Mouse (Mus musculus) hindbrain, embryonic 14.5 days (tissue): Measurements from ENCODE around the gene Gfpt2. TPM values are rescaled to one million over a fixed set of nuclear protein-coding genes. Genes with fewer than 3 reads are reported as not detected.
A peak's percentile ranks its signal among the peaks of the same experiment; 100 is the strongest.

Source experiments
- ATAC-seq: fragments of 200-750 bp; cut with Nextera tagmentation; 2 replicates; pipeline ENCODE4 v1.8.0; 2017; ENCODE audit warnings: moderate number of reproducible peaks, mild to moderate bottlenecking, moderate TSS enrichment, moderate library complexity; ENCODE audit not compliant: low FRiP score
- DNase-seq: peaks from one replicate; pipeline ENCODE4 v3.0.0-alpha.2; 2015; ENCODE audit warnings: low spot score
- H3K27ac ChIP-seq: fragments of 300-500 bp; sonication (generic); 2 replicates; pipeline ENCODE4 v1.5.1; 2014; ENCODE audit warnings: mild to moderate bottlenecking, moderate library complexity
- H3K27me3 ChIP-seq: fragments of 300-500 bp; sonication (generic); 2 replicates; pipeline ENCODE4 v1.6.1; 2014; ENCODE audit warnings: mild to moderate bottlenecking, low read length, mixed read lengths; ENCODE audit not compliant: control insufficient read depth, insufficient read depth
- H3K36me3 ChIP-seq: fragments of 300-500 bp; sonication (generic); replicated peaks from 2 replicates; pipeline ENCODE4 v1.6.1; 2014; ENCODE audit not compliant: control insufficient read depth, insufficient read depth
- H3K4me1 ChIP-seq: fragments of 300-500 bp; sonication (generic); replicated peaks from 2 replicates; pipeline ENCODE4 v1.6.1; 2014; ENCODE audit warnings: antibody characterized with exemption, low read length, mixed read lengths; ENCODE audit not compliant: control insufficient read depth, insufficient read depth
- H3K4me2 ChIP-seq: fragments of 300-500 bp; sonication (generic); replicated peaks from 2 replicates; pipeline ENCODE4 v1.6.1; 2014; ENCODE audit warnings: mild to moderate bottlenecking, moderate library complexity
- H3K4me3 ChIP-seq: fragments of 300-500 bp; sonication (generic); replicated peaks from 2 replicates; pipeline ENCODE4 v1.5.1; 2014; ENCODE audit warnings: mild to moderate bottlenecking, low read length
- H3K9ac ChIP-seq: fragments of 300-500 bp; sonication (generic); 2 replicates; pipeline ENCODE4 v1.6.1; 2014
- H3K9me3 ChIP-seq: fragments of 300-500 bp; sonication (generic); 2 replicates; pipeline ENCODE4 v1.6.1; 2016; ENCODE audit warnings: low read length; ENCODE audit not compliant: control insufficient read depth
- WGBS: fragments of 180-500 bp; shearing (Covaris S2); extraction: QIAGEN DNeasy Blood & Tissue Kit; methylation state at CpG from one replicate; pipeline ENCODE4 v1.1.7; 2014; 5-methylcytosine and 5-hydroxymethylcytosine counted together
- polyA plus RNA-seq: library from polyadenylated mRNA; unstranded; fragments of >200 nt; fragmentation: Nextera tagmentation; extraction: Ambion mirVana; gene quantifications from 2 replicates; pipeline ENCODE4 v1.2.1, GENCODE M21; 2014

The Gfpt2 gene
- polyA plus RNA-seq: 4.9 and 6.0 TPM in 2 replicates

DNA sequence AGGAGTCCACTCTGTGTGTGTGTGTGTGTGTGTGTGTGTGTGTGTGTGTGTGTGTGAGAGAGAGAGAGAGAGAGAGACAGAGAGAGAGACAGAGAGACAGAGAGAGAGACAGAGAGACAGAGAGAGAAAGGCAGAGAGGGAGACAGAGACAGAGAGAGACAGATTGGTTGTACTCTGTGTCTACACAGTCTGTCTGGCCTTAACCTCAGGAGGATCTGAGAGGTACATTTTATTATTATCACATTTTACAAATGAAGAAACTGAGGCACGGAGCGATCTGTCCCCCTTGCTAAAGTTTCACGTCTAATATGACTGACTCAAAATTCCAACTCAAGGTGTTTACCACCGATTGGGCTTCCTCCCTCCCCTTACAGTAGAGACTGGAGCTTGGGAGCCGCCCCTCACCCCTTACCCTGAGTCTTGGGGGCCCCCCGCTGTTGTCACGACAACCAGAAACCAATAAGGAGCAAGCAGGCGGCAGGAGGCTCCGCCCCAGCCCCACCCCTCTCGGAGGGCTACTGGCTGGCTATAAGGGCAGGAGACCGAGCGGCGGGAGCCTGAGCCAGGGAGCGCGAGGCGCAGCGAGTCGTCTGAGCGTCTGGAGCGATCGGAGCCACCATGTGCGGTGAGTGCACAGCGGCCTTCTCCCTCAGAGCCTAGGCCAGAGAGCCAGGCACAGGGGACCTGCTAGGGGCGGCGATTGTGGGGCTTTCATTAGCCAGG lies at the start of gene Gfpt2:
Gene Gfpt2, plus strand, starts transcription at position 560 of the 723 bp plus-strand sequence.
- Histone ChIP-seq H3K4me3 (peak within 1 kb of the TSS; percentile 50), H3K27me3 (peaks cover 6% of the 10 kb centered on the region; the same call in 1 of the 2 replicates), H3K36me3 (no peaks in the 10 kb centered on the region), H3K9me3 (peaks cover 6% of the 10 kb centered on the region; the same call in 1 of the 2 replicates), H3K9ac (peak within 1 kb of the TSS; percentile 61), H3K4me1 (peaks cover 14% of the 10 kb centered on the region; the same call in 1 of the 2 replicates), H3K27ac (no peak within 1 kb of the TSS), H3K4me2 (peak within 1 kb of the TSS; percentile 93)
- ATAC-seq (peak; percentile 97), DNase-seq (peak; percentile 80)
- 0% methylated on average over 25 of the region's 25 CpGs for WGBS

DNA sequence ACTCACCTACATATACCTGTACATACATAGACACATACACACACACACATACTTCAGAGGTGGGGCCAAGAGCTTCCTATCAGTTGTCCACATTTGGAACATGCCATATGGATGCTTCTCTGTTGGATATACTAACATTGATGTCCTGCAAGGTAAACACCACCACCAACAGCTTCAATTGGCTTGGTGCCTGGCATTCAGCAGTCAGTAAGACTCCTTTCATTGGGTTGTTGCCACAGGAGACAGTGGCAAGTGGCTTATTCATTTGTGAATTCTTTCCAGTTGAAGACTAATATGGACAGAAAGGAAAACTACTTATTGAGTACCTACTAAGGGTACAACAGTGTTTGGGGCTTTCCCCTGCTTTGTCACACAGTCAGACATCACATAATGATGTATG lies 49.0 kb upstream of the Gfpt2 start:
- H3K9ac ChIP-seq: no peak overlapping the region
- no peak overlapping the region for H3K4me3 ChIP-seq
- peaks cover 18% of the 10 kb centered on the region; the same call in 1 of the 2 replicates for H3K9me3 ChIP-seq
- ATAC-seq (no peak), DNase-seq (no peak)
- no peaks in the 10 kb centered on the region for H3K27me3 ChIP-seq
- no peaks in the 10 kb centered on the region for H3K4me1 ChIP-seq
- no peak overlapping the region for H3K4me2 ChIP-seq
- no peaks in the 10 kb centered on the region for H3K36me3 ChIP-seq
- H3K27ac ChIP-seq: no peak overlapping the region

DNA sequence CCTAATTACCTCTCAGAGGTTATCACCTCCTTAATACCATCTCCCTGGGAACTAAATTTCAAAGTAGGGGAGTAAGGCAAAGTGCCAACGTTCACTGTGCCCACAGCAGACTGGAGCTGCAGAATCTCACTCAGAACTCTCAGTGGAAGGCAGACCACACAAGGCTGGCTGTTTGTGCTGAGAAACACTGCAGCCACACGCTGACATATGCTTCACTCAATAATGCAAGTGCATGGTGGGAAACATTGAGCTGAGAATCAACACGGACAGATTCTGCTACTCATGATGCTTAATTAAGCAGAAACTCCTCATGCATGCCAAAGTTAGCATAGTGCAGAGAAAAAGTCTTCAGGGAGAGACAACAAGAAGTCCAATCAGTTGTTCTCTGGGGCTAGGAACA lies 48.1 kb upstream of the Gfpt2 start:
- H3K4me3 ChIP-seq: no peak overlapping the region
- H3K9me3 ChIP-seq: peaks cover 18% of the 10 kb centered on the region; the same call in 1 of the 2 replicates
- no peaks in the 10 kb centered on the region for H3K4me1 ChIP-seq
- H3K4me2 ChIP-seq: no peak overlapping the region
- H3K27me3 ChIP-seq: no peaks in the 10 kb centered on the region
- H3K36me3 ChIP-seq: no peaks in the 10 kb centered on the region
- no peak overlapping the region for H3K9ac ChIP-seq
- H3K27ac ChIP-seq: no peak overlapping the region
- ATAC-seq (no peak), DNase-seq (no peak)
- WGBS: 62% methylated on average over 3 of the region's 3 CpGs

DNA sequence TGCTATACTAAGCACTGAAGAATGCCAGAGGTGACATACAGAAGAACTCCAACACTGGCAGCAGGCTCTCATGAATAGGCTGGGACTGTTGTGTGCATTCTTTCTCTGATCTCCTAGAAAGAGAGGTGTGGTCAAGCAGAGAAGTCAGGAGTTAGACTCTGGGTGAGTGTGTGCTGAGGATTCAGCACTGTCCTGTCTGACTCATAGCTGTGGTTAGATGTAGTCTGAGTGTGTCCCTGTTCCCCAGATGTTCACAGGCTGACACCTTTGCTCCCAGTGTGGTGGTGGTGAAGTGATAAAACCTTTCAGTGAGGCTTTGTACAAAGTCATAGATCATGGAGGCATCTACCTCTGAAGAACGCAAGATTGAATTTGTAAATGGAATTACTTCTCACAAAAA lies 47.2 kb upstream of the Gfpt2 start:
- Histone ChIP-seq H3K4me1 (no peaks in the 10 kb centered on the region), H3K4me3 (no peak overlapping the region), H3K9me3 (peaks cover 18% of the 10 kb centered on the region; the same call in 1 of the 2 replicates), H3K9ac (no peak overlapping the region), H3K4me2 (no peak overlapping the region), H3K27ac (no peak overlapping the region), H3K36me3 (no peaks in the 10 kb centered on the region), H3K27me3 (no peaks in the 10 kb centered on the region)
- ATAC-seq (no peak), DNase-seq (no peak)
- 94% methylated on average over 1 of the region's 1 CpGs for WGBS

DNA sequence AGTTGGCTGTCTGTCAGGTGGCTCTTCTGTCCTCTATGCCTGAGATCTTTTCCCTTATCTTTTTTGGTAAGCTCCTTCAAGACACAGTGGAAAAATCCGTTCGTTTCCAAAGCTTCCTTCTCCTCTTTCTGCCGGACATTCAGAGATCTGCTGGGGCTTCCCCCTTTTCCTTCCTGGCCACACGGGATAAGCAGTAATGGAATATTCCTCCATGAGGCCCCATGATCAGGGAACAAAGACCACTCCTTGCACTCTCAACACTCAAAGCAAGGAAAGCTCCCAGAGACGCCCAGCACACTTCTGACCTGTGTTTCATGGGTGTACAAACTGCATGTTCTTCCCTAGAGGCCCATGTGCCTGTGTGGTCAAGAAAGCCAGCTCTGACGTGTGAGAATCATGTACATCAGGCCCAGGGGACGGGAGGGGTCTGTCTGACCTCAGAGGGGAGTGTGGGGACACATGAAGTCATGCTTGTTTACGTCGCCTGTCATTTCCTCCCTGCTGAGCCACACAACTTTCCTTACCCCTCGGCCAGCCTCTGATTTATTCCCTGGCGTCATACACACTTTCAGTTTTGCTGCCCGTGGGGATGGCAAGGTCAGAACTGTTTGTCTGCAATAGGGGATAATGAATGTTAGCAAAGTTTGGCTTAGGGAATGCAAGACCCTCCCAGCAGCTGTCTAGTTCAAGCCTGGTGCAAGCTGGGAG lies 38.9 kb upstream of the Gfpt2 start:
- Histone ChIP-seq H3K9me3 (no peaks in the 10 kb centered on the region), H3K4me2 (no peak overlapping the region), H3K27ac (no peak overlapping the region), H3K4me3 (no peak overlapping the region), H3K36me3 (no peaks in the 10 kb centered on the region), H3K27me3 (no peaks in the 10 kb centered on the region), H3K4me1 (no peaks in the 10 kb centered on the region), H3K9ac (no peak overlapping the region)
- 55% methylated on average over 12 of the region's 12 CpGs for WGBS
- ATAC-seq: no peak
- DNase-seq: no peak

DNA sequence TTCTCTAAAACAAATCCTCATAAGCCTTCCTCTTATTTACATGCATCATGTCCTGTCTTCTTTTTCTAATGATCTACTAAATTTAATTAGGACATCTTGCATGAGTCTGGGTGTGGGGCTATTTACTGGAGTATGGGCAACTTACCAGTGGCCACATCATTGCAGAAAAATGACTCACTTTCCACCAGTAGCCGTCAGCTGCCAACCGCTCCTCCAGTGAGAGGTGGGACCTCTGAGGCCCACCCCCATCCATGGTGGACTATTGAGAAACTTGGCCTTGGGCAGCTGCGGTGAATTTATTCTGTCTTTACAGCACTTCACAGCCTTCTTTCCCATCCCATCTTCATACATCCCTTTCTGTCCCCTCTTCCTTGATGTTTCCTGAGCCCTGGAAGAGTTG lies 35.9 kb upstream of the Gfpt2 start:
- Histone ChIP-seq H3K9me3 (no peaks in the 10 kb centered on the region), H3K4me1 (no peaks in the 10 kb centered on the region), H3K36me3 (no peaks in the 10 kb centered on the region), H3K4me3 (no peak overlapping the region), H3K4me2 (no peak overlapping the region), H3K9ac (no peak overlapping the region), H3K27ac (no peak overlapping the region), H3K27me3 (no peaks in the 10 kb centered on the region)
- ATAC-seq (no peak), DNase-seq (no peak)
- 95% methylated on average over 3 of the region's 3 CpGs for WGBS

DNA sequence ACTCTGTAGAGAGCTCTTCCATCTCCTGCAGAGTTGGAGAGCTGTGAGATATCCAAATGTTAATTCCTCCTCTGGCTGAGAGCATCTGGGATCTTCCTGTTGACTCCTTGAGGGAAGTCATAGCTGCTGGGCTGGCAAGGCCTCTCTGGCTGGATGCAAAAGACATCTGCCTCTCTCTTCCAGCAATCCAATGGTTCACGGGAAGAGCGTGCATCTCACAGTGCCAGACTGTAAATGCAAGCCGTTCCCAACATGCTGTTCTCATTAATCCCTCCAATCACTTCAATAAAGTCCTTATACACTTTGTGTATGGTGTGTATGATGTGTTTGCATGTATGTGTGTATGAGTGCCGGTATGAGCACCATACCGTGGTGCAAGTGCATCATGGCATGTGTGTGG lies 32.8 kb upstream of the Gfpt2 start:
- 89% methylated on average over 5 of the region's 5 CpGs for WGBS
- ATAC-seq (no peak), DNase-seq (no peak)
- H3K9me3 ChIP-seq: no peaks in the 10 kb centered on the region
- no peaks in the 10 kb centered on the region for H3K27me3 ChIP-seq
- no peaks in the 10 kb centered on the region for H3K4me1 ChIP-seq
- no peak overlapping the region for H3K9ac ChIP-seq
- no peak overlapping the region for H3K27ac ChIP-seq
- H3K4me3 ChIP-seq: no peak overlapping the region
- no peak overlapping the region for H3K4me2 ChIP-seq
- no peaks in the 10 kb centered on the region for H3K36me3 ChIP-seq

DNA sequence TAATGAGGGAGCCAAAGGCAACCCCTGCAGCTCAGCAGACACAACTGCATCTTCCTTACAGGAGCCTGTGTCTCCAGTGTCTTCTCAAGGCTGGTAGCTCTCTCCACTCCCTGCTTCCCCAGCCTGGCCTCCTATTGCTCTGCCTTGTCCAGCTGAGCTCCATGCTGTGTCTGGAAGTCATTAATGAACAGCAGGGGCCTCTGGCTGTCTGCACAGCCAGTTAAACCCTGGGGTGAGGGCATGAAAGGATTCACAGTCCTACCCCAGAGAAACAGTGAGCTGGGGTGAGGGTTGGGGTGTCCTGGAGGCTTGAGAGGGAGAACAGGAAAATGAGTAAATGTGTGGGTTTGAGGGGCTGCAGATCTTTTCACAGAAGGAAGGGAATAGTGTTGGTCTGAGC lies 30.4 kb upstream of the Gfpt2 start:
- no peak overlapping the region for H3K4me2 ChIP-seq
- no peak overlapping the region for H3K9ac ChIP-seq
- no peak for DNase-seq
- H3K4me3 ChIP-seq: no peak overlapping the region
- H3K4me1 ChIP-seq: no peaks in the 10 kb centered on the region
- no peaks in the 10 kb centered on the region for H3K9me3 ChIP-seq
- H3K27ac ChIP-seq: no peak overlapping the region
- no peak for ATAC-seq
- H3K36me3 ChIP-seq: no peaks in the 10 kb centered on the region
- no peaks in the 10 kb centered on the region for H3K27me3 ChIP-seq

DNA sequence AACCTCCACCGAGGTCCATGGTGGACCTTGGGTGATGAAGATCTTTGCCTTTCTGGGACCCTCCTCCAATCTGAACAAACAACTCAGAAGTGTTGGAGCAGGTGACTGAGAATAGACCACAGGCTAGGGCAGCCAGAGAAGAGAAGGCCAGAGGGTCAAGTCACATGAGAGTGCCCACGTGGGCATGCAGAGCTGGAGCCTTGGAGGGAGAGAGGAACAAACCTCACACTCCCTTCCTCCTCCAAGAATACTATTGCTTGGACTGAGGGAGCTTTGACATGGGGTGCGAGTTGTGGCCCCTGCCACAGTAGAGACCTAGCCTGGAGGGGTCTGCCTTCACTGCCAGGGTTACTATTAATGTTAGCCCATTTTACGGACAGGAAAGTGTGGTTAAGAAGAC lies 30.0 kb upstream of the Gfpt2 start:
- H3K4me3 ChIP-seq: no peak overlapping the region
- ATAC-seq: no peak
- no peak overlapping the region for H3K9ac ChIP-seq
- no peak overlapping the region for H3K27ac ChIP-seq
- 61% methylated on average over 4 of the region's 4 CpGs for WGBS
- no peaks in the 10 kb centered on the region for H3K36me3 ChIP-seq
- DNase-seq: no peak
- H3K27me3 ChIP-seq: no peaks in the 10 kb centered on the region
- H3K9me3 ChIP-seq: no peaks in the 10 kb centered on the region
- no peak overlapping the region for H3K4me2 ChIP-seq
- H3K4me1 ChIP-seq: no peaks in the 10 kb centered on the region
